Mouse (Mus musculus) hindbrain, embryonic 14.5 days (tissue): Measurements from ENCODE around the gene Dbndd2. TPM values are rescaled to one million over a fixed set of nuclear protein-coding genes. Genes with fewer than 3 reads are reported as not detected.

Source experiments
- ATAC-seq: fragments of 200-750 bp; cut with Nextera tagmentation; 2 replicates; pipeline ENCODE4 v1.8.0; 2017; ENCODE audit warnings: moderate number of reproducible peaks, mild to moderate bottlenecking, moderate TSS enrichment, moderate library complexity; ENCODE audit not compliant: low FRiP score
- DNase-seq: peaks from one replicate; pipeline ENCODE4 v3.0.0-alpha.2; 2015; ENCODE audit warnings: low spot score
- H3K27ac ChIP-seq: fragments of 300-500 bp; sonication (generic); 2 replicates; pipeline ENCODE4 v1.5.1; 2014; ENCODE audit warnings: mild to moderate bottlenecking, moderate library complexity
- H3K27me3 ChIP-seq: fragments of 300-500 bp; sonication (generic); 2 replicates; pipeline ENCODE4 v1.6.1; 2014; ENCODE audit warnings: mild to moderate bottlenecking, low read length, mixed read lengths; ENCODE audit not compliant: control insufficient read depth, insufficient read depth
- H3K36me3 ChIP-seq: fragments of 300-500 bp; sonication (generic); replicated peaks from 2 replicates; pipeline ENCODE4 v1.6.1; 2014; ENCODE audit not compliant: control insufficient read depth, insufficient read depth
- H3K4me1 ChIP-seq: fragments of 300-500 bp; sonication (generic); replicated peaks from 2 replicates; pipeline ENCODE4 v1.6.1; 2014; ENCODE audit warnings: antibody characterized with exemption, low read length, mixed read lengths; ENCODE audit not compliant: control insufficient read depth, insufficient read depth
- H3K4me2 ChIP-seq: fragments of 300-500 bp; sonication (generic); replicated peaks from 2 replicates; pipeline ENCODE4 v1.6.1; 2014; ENCODE audit warnings: mild to moderate bottlenecking, moderate library complexity
- H3K4me3 ChIP-seq: fragments of 300-500 bp; sonication (generic); replicated peaks from 2 replicates; pipeline ENCODE4 v1.5.1; 2014; ENCODE audit warnings: mild to moderate bottlenecking, low read length
- H3K9ac ChIP-seq: fragments of 300-500 bp; sonication (generic); 2 replicates; pipeline ENCODE4 v1.6.1; 2014
- H3K9me3 ChIP-seq: fragments of 300-500 bp; sonication (generic); 2 replicates; pipeline ENCODE4 v1.6.1; 2016; ENCODE audit warnings: low read length; ENCODE audit not compliant: control insufficient read depth
- WGBS: fragments of 180-500 bp; shearing (Covaris S2); extraction: QIAGEN DNeasy Blood & Tissue Kit; methylation state at CpG from one replicate; pipeline ENCODE4 v1.1.7; 2014; 5-methylcytosine and 5-hydroxymethylcytosine counted together
- polyA plus RNA-seq: library from polyadenylated mRNA; unstranded; fragments of >200 nt; fragmentation: Nextera tagmentation; extraction: Ambion mirVana; gene quantifications from 2 replicates; pipeline ENCODE4 v1.2.1, GENCODE M21; 2014

Gene Dbndd2
- polyA plus RNA-seq, 1 experiment from 2014 or later, result 13.8 TPM

DNA sequence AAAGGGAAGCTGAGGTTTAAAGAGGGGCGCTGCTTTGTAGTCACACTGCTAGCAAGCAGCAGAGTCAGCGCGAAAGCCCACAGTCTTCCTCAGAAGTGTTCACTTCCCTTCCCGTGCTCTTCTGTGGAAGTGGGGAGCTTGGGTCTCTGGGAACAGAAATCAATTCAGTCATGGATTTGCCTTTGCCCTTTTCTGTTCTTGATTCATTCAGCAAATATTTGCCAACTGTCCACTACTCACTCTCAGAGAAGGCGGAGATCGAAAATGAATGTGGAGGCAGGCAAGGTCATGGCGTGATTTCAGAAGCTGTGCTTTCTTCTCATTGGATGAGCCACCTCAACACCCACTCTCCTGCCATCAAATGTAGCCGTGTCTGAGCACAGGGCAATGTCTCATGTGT, 27.4 kb upstream of the Dbndd2 start:
- ATAC-seq, result no peak

GRCm38 (mm10) chr2:164460745-164461551, 25.0 kb upstream of the Dbndd2 start, which contains the start of gene Gm20458:
Gm20458 (plus strand) TSS chr2:164460967.
- Histone ChIP-seq H3K36me3 (peaks cover 27% of the 10 kb centered on the region), H3K9me3 (no peaks in the 10 kb centered on the region), H3K4me1 (peaks cover 17% of the 10 kb centered on the region), H3K27ac (peak within 1 kb of the TSS; percentile 93), H3K4me3 (peak within 1 kb of the TSS; percentile 73), H3K4me2 (peak within 1 kb of the TSS; percentile 75), H3K27me3 (no peaks in the 10 kb centered on the region), H3K9ac (peak within 1 kb of the TSS; percentile 78)
- peak; percentile 95 for DNase-seq
- ATAC-seq, result peak; percentile 98
- under 1% methylated on average over 65 of the region's 79 CpGs for WGBS

More for the DNA sequence above, 27.4 kb upstream of the Dbndd2 start:
- no peak overlapping the region for H3K4me3 ChIP-seq
- H3K27ac ChIP-seq, result no peak overlapping the region
- peaks cover 3% of the 10 kb centered on the region; the same call in 1 of the 2 replicates for H3K36me3 ChIP-seq
- H3K27me3 ChIP-seq, result no peaks in the 10 kb centered on the region
- WGBS, result 89% methylated on average over 8 of the region's 8 CpGs
- H3K9me3 ChIP-seq, result no peaks in the 10 kb centered on the region
- no peak overlapping the region for H3K9ac ChIP-seq
- H3K4me2 ChIP-seq, result no peak overlapping the region
- DNase-seq, result no peak
- peaks cover 17% of the 10 kb centered on the region for H3K4me1 ChIP-seq

DNA sequence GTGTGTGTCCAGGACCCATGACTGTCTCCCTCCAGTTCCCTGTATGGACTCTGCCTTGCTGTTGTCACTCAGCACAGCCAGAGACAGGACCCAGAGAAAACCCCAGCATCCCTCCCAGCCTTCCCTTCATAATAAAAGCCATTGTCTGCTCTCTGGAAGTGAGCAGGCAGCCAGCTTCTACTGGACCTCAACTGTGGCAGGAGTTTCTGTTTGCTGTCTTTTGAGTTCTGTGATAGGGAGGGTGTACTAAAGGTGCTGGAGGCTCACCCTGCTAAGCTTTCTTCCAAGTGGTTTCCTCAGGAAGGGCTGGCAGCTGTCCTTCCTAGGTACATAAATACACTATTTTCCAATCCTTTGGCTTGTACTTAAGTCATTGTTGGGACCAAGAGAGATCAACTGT, 20.7 kb upstream of the Dbndd2 start:
- no peaks in the 10 kb centered on the region for H3K27me3 ChIP-seq
- peaks cover 11% of the 10 kb centered on the region for H3K4me1 ChIP-seq
- H3K4me3 ChIP-seq, result no peak overlapping the region
- H3K9me3 ChIP-seq, result no peaks in the 10 kb centered on the region
- DNase-seq (no peak), ATAC-seq (no peak)
- H3K36me3 ChIP-seq, result peaks cover 54% of the 10 kb centered on the region
- no peak overlapping the region for H3K4me2 ChIP-seq
- no peak overlapping the region for H3K9ac ChIP-seq
- H3K27ac ChIP-seq, result no peak overlapping the region

DNA sequence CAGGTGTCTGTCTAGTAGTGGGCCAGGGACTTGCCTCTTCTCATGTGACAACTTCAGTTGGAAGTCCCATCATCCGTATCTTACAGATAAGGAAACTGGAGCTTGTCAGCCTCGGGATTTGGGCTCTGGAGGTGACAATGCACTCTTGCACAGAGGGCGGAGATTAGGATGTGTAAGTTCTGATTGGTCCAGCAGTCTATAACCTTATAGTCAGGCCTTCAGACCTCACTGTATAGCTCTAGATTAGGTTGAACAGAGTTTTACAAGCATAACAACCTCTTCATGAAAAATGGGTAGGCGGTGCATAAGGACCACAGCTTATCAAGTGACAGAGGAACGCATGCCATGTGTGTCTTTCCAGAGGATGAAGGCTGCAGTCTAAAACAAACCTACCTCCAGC, 19.1 kb upstream of the Dbndd2 start:
- Histone ChIP-seq H3K9ac (no peak overlapping the region), H3K27me3 (no peaks in the 10 kb centered on the region), H3K27ac (no peak overlapping the region), H3K36me3 (peaks cover 64% of the 10 kb centered on the region), H3K4me1 (peaks cover 9% of the 10 kb centered on the region), H3K4me3 (no peak overlapping the region), H3K9me3 (no peaks in the 10 kb centered on the region), H3K4me2 (no peak overlapping the region)
- ATAC-seq (no peak), DNase-seq (no peak)
- 89% methylated on average over 5 of the region's 5 CpGs for WGBS

- Histone ChIP-seq H3K4me3 (no peak overlapping the region), H3K36me3 (peaks cover 71% of the 10 kb centered on the region), H3K4me1 (no peaks in the 10 kb centered on the region), H3K4me2 (no peak overlapping the region), H3K9me3 (no peaks in the 10 kb centered on the region), H3K27me3 (no peaks in the 10 kb centered on the region), H3K27ac (no peak overlapping the region), H3K9ac (no peak overlapping the region)
- DNase-seq, result no peak
- 35% methylated on average over 10 of the region's 10 CpGs for WGBS
- no peak for ATAC-seq
Measured at GRCm38 (mm10) chr2:164470254-164470653, 15.7 kb upstream of the Dbndd2 start.

- no peaks in the 10 kb centered on the region for H3K27me3 ChIP-seq
- DNase-seq (no peak), ATAC-seq (no peak)
- no peaks in the 10 kb centered on the region for H3K9me3 ChIP-seq
- H3K4me1 ChIP-seq, result no peaks in the 10 kb centered on the region
- H3K27ac ChIP-seq, result no peak within 1 kb of the TSS
- H3K4me2 ChIP-seq, result no peak within 1 kb of the TSS
- peaks cover 55% of the 10 kb centered on the region for H3K36me3 ChIP-seq
- 85% methylated on average over 6 of the region's 6 CpGs for WGBS
- no peak within 1 kb of the TSS for H3K4me3 ChIP-seq
- H3K9ac ChIP-seq, result no peak within 1 kb of the TSS
Measured at GRCm38 (mm10) chr2:164473624-164474023, 12.3 kb upstream of the Dbndd2 start, which contains the start of gene Trp53tg5. Trp53tg5 (minus strand) TSS chr2:164473724.

GRCm38 (mm10) chr2:164486258-164487114, 580 bp downstream of the Dbndd2 start:
- Histone ChIP-seq H3K4me1 (peaks cover 12% of the 10 kb centered on the region; the same call in 1 of the 2 replicates), H3K4me2 (peak overlapping the region; percentile 99), H3K9me3 (no peaks in the 10 kb centered on the region), H3K9ac (peak overlapping the region; percentile 53), H3K27ac (no peak overlapping the region), H3K4me3 (peak overlapping the region; percentile 73), H3K27me3 (peaks cover 4% of the 10 kb centered on the region), H3K36me3 (peaks cover 14% of the 10 kb centered on the region; the same call in 1 of the 2 replicates)
- WGBS, result under 1% methylated on average over 85 of the region's 90 CpGs
- ATAC-seq, result peak; percentile 53
- DNase-seq, result peak; percentile 63

- Histone ChIP-seq H3K36me3 (peaks cover 14% of the 10 kb centered on the region; the same call in 1 of the 2 replicates), H3K27me3 (peaks cover 4% of the 10 kb centered on the region), H3K27ac (no peak overlapping the region), H3K4me1 (peaks cover 12% of the 10 kb centered on the region; the same call in 1 of the 2 replicates), H3K9ac (peak overlapping the region; percentile 53), H3K9me3 (no peaks in the 10 kb centered on the region), H3K4me3 (peak overlapping the region; percentile 73), H3K4me2 (peak overlapping the region; percentile 99)
- WGBS, result 13% methylated on average over 11 of the region's 11 CpGs
- DNase-seq (no peak), ATAC-seq (peak; percentile 57; the same call in 1 of the 2 replicates)
Measured at GRCm38 (mm10) chr2:164487115-164487527, 1.2 kb downstream of the Dbndd2 start.

DNA sequence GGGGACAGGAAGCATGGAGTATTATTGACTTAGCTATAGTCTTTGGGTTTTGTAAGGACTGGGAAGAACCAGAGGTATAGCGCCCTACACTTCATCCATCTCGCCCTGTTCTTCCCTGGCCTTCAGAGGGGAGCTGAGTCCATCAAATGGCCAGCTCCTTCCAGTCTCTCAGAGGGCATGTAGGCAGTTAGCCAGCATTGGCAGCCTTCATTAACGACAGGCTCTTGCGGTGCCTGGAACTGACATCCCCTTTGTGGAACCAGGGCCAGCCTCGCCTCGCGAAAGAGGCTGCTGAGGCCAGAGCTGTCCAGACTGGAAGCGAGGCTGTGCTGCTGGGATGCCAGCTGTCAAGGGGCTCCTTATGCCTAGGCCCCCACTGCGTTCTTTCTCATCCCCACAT, 1.9 kb downstream of the Dbndd2 start:
- no peak overlapping the region for H3K27ac ChIP-seq
- no peaks in the 10 kb centered on the region for H3K9me3 ChIP-seq
- no peak for ATAC-seq
- WGBS, result 56% methylated on average over 9 of the region's 9 CpGs
- H3K27me3 ChIP-seq, result peaks cover 4% of the 10 kb centered on the region
- H3K4me1 ChIP-seq, result peaks cover 12% of the 10 kb centered on the region; the same call in 1 of the 2 replicates
- peaks cover 16% of the 10 kb centered on the region; the same call in 1 of the 2 replicates for H3K36me3 ChIP-seq
- no peak overlapping the region for H3K4me2 ChIP-seq
- no peak overlapping the region for H3K4me3 ChIP-seq
- no peak overlapping the region for H3K9ac ChIP-seq
- no peak for DNase-seq
